Mouse (Mus musculus) E14TG2a.4 (cell line): ENCODE measurements around the gene Hapln4.
A peak's percentile ranks its signal among the peaks of the same experiment; 100 is the strongest.

Source experiments
- CTCF ChIP-seq: conservative IDR thresholded peaks from 2 replicates; pipeline ENCODE4 v1.5.1; 2014; ENCODE audit warnings: low read length
- NANOG ChIP-seq: IDR thresholded peaks from 2 replicates; pipeline ENCODE4 v1.6.1; 2014; ENCODE audit warnings: borderline replicate concordance, low read length, mixed read lengths

DNA sequence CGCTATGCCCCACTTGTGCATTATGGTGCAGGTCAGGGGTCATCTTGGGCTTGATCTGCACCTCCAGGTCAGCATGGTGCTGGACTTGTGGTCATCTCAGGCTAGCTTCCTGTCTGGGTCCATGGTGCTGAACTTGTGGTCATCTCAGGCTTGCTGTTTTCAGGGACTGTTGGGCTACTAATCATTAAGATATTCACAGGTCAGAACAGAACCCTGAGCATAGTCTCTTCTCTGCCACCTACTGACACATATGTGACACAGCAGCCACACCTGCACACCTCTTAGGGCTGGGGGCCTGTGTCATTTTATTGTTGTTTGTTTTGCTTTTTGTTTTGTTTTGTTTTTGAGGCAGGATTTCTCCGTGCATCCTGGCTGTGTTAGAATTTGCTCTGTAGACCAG, 39.6 kb downstream of the Hapln4 start:
- TF ChIP-seq CTCF (peak; percentile 59), NANOG (no peak)
